Mouse (Mus musculus) CD4-positive naive resting alpha-beta T cell, adult 76 days (primary cell): Measurements from ENCODE around the gene Tulp2. TPM values are rescaled to one million over a fixed set of nuclear protein-coding genes. Genes with fewer than 3 reads are reported as not detected.

Source experiments
- total RNA-seq: library from RNA; stranded (reverse); gene quantifications from one replicate; pipeline ENCODE4 v1.2.4, GENCODE M21; 2023

The Tulp2 gene
- total RNA-seq, result not detected

GRCm38 (mm10) chr7:45481374-45481927 is at the start of gene Tulp2:
Gene Tulp2, plus strand, starts transcription at chr7:45481877.

DNA sequence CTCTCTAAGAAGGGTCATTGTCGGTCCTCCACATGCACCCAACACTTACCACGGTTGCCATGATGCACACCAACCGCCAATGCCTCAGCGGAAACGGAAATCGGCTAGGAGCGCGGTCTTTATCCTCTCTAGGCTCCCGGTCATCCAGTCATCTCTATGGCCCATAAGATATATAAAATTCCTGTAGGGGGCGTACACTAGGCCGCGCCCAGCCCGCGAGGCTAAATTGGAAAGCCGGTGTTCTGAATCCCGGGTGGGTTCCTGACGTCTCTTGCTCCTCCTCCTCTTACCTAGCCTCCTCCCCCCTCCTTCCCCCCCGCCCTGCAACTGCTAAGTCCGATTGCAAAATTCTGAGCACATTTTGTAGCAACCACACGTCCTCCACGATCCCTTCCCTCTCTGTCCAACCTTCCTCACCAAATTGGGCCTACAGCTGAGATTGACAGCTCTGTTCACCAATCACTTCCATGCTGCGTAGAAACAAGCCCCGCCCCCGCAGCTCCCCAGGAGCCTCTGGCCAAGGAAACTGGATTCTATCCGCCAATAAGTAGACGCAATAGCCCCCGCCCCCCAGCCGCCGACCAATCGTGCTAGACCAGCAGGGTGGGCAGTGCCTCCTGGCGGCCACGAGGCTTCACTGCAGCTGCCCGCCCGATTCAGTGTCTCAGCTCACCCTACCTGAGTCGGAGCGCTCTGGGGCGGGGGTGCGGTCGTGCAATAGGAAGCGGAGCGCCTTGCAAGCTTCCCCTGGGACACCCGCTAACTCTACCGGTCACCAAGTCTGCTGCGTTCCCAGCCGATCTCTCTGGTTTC is 47.3 kb upstream of the Tulp2 start, which contains the start of gene Gys1:
Gene Gys1, plus strand, starts transcription at position 642 of the 813 bp plus-strand sequence.

DNA sequence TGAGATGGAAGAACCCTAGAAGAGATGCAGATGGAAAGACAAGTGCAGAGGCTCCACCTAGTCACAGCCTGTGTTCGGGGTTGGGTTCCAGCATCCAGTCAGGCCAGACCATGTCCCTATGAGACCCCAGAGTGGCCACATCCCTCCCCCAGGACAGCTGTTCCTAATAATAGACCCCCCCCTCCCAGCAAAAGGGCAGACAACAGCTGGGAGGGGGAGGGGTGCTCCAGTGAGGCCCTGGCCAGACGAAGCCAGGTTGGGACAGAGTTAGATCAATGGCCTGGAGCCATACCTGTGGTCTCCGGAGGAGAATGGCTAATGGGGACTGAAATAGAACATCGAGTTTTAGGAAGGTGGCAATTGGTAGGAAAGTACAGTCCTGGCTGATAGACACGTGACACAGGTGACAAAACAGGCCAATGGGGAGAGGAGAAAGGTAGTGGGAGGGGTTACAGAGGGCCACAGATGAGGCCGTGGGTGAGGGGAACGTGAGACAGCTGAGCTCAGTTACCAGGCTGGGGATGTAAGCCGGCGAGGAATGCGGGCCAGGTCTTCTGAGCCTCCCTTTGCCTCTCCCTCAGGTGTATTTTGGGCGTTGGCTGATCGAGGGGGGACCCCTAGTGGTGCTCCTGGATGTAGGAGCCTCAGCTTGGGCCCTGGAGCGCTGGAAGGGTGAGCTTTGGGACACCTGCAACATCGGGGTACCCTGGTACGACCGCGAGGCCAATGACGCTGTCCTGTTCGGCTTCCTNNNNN is 44.0 kb upstream of the Tulp2 start, which contains the start of gene Ruvbl2:
Gene Ruvbl2, minus strand, starts transcription at position 576 of the 756 bp plus-strand sequence.

GRCm38 (mm10) chr7:45459564-45460140 is 22.0 kb upstream of the Tulp2 start, which contains the start of gene Ftl1:
Gene Ftl1, minus strand, starts transcription at chr7:45459884.

GRCm38 (mm10) chr7:45466283-45467089 is 15.2 kb upstream of the Tulp2 start, which contains the start of gene Bax:
Gene Bax, minus strand, starts transcription at chr7:45466898.

DNA sequence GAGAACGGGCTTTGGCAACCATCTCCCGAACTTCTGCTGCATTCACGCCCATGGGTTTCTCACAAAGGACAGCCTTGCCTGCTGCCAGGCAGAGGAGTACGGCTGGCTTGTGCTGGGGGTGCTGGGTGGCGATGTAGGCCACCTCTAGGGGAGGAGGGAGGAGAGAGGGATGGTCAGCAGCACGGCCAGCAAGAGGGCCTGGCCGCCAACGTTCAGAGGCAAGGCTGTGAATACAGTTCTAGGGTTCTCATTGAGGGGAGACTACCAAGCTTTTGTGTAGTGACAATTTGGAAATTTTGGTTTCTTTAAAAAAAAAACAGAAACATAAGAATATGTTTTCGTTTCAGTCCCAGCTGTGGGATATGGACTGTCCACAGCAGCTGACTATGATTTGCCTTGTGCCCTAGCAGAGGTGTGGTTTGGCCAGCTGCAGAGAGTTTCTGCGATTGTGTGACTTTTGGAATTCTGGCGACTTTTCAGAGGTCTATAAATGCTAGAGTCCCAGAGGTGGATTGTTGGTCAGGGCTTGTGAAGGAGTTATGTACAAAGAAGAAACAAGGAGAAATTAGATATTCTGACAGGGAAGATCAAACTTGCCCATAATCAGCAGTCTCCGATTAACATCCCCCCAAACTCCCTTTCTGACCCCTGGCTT is 5.2 kb downstream of the Tulp2 start, which contains the start of gene Gm45808:
Gene Gm45808, minus strand, starts transcription at position 51 of the 655 bp plus-strand sequence.

DNA sequence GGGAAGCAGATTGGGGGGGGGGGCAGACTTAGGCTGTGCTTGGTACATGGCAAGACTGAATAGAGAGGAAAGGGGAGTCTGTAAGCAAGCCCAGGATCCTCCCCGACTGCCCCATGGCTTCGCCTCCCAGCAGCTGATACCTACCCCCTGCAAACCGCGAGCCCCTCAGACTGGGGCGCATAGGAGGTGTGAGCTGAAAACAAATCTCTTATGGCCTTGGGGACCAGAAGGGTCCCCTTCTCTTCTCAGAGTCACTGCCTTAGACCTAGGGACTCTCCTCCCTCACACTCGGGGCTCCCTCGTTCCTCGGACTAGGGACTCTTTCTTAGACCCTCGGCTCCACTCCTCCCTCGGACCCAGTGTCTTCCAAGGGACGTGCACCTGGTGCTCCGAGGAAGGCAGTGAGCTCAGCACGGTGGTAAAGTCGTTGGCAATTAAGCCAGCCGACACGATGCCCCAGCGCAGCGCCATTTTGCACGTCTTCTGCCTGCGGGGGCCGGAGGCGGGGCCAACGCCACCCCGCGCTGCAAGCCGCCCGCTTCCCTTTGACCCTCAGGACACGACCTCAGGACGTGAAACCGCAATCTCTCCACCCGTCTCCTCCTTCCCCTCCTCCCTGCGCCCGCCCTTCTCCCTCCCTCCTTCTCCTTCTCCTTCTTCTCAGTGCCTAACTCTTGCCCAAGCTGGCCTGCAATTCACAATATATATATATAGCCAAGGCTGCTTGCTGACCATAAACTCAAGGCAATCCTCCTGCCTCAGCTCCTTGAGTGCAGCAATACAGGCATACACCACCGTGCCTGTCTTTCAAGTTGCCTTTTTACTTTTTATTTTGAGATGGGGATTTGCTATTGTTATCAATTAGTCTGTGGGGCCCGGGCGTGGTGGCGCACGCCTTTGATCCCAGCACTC is 6.9 kb downstream of the Tulp2 start, which contains the start of gene Dhdh:
Gene Dhdh, minus strand, starts transcription at position 513 of the 912 bp plus-strand sequence.

DNA sequence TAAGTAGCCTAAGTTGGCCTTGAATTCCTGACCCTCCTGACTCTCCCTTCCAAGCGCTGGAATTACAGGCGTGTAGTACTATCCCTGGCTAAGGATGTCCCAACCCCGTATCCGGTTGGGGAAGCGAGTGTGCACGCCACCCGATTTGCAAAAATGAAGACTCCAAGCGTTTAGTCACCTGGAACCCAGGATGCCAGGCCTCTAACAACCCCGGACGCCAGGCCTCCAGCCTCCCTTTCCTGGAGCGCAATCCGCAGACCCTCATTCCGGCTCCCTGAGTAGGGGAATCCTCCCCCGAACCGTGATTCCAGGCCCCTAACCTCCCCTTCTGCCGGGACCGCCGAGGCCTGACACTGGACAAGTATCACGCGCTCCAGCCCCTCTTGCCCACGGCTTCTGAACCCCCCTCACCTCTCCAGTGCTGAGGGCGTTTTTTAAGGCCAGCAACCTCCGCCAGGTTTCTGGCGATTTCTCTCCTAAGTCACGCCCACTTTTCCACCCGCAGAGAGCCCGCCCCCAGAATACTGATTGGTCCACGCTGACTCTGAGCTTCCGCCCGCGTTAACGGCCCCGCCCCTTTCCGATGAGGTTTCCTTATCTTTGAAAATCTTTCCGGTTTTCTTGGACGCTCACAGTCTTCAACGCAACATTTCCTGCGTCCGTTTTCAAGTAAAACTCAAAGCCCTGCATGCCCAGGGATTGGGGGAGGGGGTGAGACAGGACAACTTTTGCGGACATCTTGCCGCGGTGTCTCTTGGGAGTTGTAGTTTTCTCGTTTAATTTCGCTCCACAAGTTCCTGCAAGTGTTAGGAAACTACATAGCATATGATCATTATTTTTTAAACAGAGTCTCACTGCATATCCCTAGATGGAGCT is 28.5 kb downstream of the Tulp2 start, which contains the start of gene Nucb1:
Gene Nucb1, minus strand, starts transcription at position 495 of the 876 bp plus-strand sequence.

GRCm38 (mm10) chr7:45525809-45526473 is 44.3 kb downstream of the Tulp2 start, which contains the start of the genes Ppp1r15a and Plekha4:
Gene Ppp1r15a, minus strand, starts transcription at chr7:45526268.
Gene Plekha4, plus strand, starts transcription at chr7:45526330.

GRCm38 (mm10) chr7:45554744-45555143 is 73.1 kb downstream of the Tulp2 start, which contains the start of gene Hsd17b14:
Gene Hsd17b14, plus strand, starts transcription at chr7:45554893.

GRCm38 (mm10) chr7:45570103-45570741 is 88.5 kb downstream of the Tulp2 start, which contains the start of gene Bcat2:
Gene Bcat2, plus strand, starts transcription at chr7:45570153.

Other genes starting within 250 kb of the Tulp2 start
- 344 TPM for gene Cd37, start 242.8 kb upstream of the Tulp2 start, total RNA-seq
- not detected for gene Slc6a16, start 240.8 kb upstream of the Tulp2 start, total RNA-seq
- not detected for gene Slc6a21, start 204.4 kb upstream of the Tulp2 start, total RNA-seq
- gene Trpm4, start 148.1 kb upstream of the Tulp2 start, total RNA-seq, result 8.1 TPM
- not detected for gene Hrc, start 146.6 kb upstream of the Tulp2 start, total RNA-seq
- gene Ppfia3, start 114.9 kb upstream of the Tulp2 start, total RNA-seq, result 0.26 TPM
- gene Lin7b, start 111.3 kb upstream of the Tulp2 start, total RNA-seq, result not detected
- 741 TPM for gene Snrnp70, start 86.1 kb upstream of the Tulp2 start, total RNA-seq
- not detected for gene Kcna7, start 76.2 kb upstream of the Tulp2 start, total RNA-seq
- not detected for gene Ntf5, start 68.2 kb upstream of the Tulp2 start, total RNA-seq
- gene Lhb, start 61.1 kb upstream of the Tulp2 start, total RNA-seq, result not detected
- gene Gys1, start 47.0 kb upstream of the Tulp2 start, total RNA-seq, result 6.8 TPM
- gene Ruvbl2, start 43.8 kb upstream of the Tulp2 start, total RNA-seq, result 48.1 TPM
- 649 TPM for gene Ftl1, start 22.0 kb upstream of the Tulp2 start, total RNA-seq
- gene Bax, start 15.0 kb upstream of the Tulp2 start, total RNA-seq, result 78.4 TPM
- not detected for gene Gm45808, start 4.9 kb downstream of the Tulp2 start, total RNA-seq
- 1.8 TPM for gene Dhdh, start 6.9 kb downstream of the Tulp2 start, total RNA-seq
- 61.9 TPM for gene Nucb1, start 28.5 kb downstream of the Tulp2 start, total RNA-seq
- gene Ppp1r15a, start 44.4 kb downstream of the Tulp2 start, total RNA-seq, result 681 TPM
- 1.2 TPM for gene Plekha4, start 44.5 kb downstream of the Tulp2 start, total RNA-seq
- gene Hsd17b14, start 73.0 kb downstream of the Tulp2 start, total RNA-seq, result not detected
- gene Bcat2, start 88.3 kb downstream of the Tulp2 start, total RNA-seq, result 65.6 TPM
- not detected for gene Fgf21, start 133.6 kb downstream of the Tulp2 start, total RNA-seq
- gene Fut1, start 135.4 kb downstream of the Tulp2 start, total RNA-seq, result not detected
- gene Izumo1, start 139.9 kb downstream of the Tulp2 start, total RNA-seq, result not detected
- gene Rasip1, start 145.6 kb downstream of the Tulp2 start, total RNA-seq, result 0.73 TPM
- not detected for gene Mamstr, start 158.1 kb downstream of the Tulp2 start, total RNA-seq
- not detected for gene Fut2, start 184.5 kb downstream of the Tulp2 start, total RNA-seq
- not detected for gene Ntn5, start 202.1 kb downstream of the Tulp2 start, total RNA-seq
- not detected for gene Sec1, start 212.5 kb downstream of the Tulp2 start, total RNA-seq
- gene Car11, start 218.0 kb downstream of the Tulp2 start, total RNA-seq, result 8.1 TPM
- gene Dbp, start 223.2 kb downstream of the Tulp2 start, total RNA-seq, result 29.5 TPM
- 2,694 TPM for gene Rpl18, start 233.6 kb downstream of the Tulp2 start, total RNA-seq
- gene Sphk2, start 236.1 kb downstream of the Tulp2 start, total RNA-seq, result 21.3 TPM
- gene Fam83e, start 239.3 kb downstream of the Tulp2 start, total RNA-seq, result 1.5 TPM
- gene Spaca4, start 243.9 kb downstream of the Tulp2 start, total RNA-seq, result not detected